Mouse (Mus musculus) small intestine, adult 2 months (tissue): ENCODE results near the gene St3gal4. TPM values are rescaled to one million over a fixed set of nuclear protein-coding genes. Genes with fewer than 3 reads are reported as not detected.

Experiments used
- H3K27ac ChIP-seq: fragments of 200-500 bp; 2 replicates; pipeline ENCODE4 v1.5.1; 2012; ENCODE audit warnings: low read depth, low read length, control low read depth, inconsistent platforms; ENCODE audit not compliant: insufficient read depth
- H3K27me3 ChIP-seq: fragments of 200-500 bp; 2 replicates; pipeline ENCODE4 v1.6.1; 2012; ENCODE audit warnings: mild to moderate bottlenecking, moderate library complexity, low read length, inconsistent platforms; ENCODE audit not compliant: control insufficient read depth, insufficient read depth
- H3K36me3 ChIP-seq: fragments of 200-500 bp; 2 replicates; pipeline ENCODE4 v1.6.1; 2012; ENCODE audit warnings: mild to moderate bottlenecking, low read length, control low read depth, inconsistent platforms; ENCODE audit not compliant: control insufficient read depth, insufficient read depth
- H3K4me1 ChIP-seq: fragments of 200-500 bp; 2 replicates; pipeline ENCODE4 v1.6.1; 2012; ENCODE audit warnings: low read length, inconsistent platforms, mixed read lengths; ENCODE audit not compliant: control insufficient read depth, insufficient read depth, insufficient read length
- H3K4me3 ChIP-seq: fragments of 200-500 bp; 2 replicates; pipeline ENCODE4 v1.5.1; 2012; ENCODE audit warnings: low read depth, mild to moderate bottlenecking, control low read depth, inconsistent platforms, low read length, moderate library complexity
- CTCF ChIP-seq: fragments of 200-500 bp; IDR thresholded peaks from 2 replicates; pipeline ENCODE4 v1.5.1; 2012; ENCODE audit warnings: low read depth, mild to moderate bottlenecking, control low read depth, inconsistent platforms, low read length, moderate library complexity, mixed read lengths; ENCODE audit not compliant: insufficient replicate concordance, insufficient read length; ENCODE audit errors: extremely low read depth
- POLR2A ChIP-seq: fragments of 200-500 bp; IDR thresholded peaks from 2 replicates; pipeline ENCODE4 v1.6.1; 2012; ENCODE audit warnings: low read depth, mild to moderate bottlenecking, control low read depth, inconsistent platforms, low read length, moderate library complexity
- WGBS: fragments of 180-500 bp; shearing (Covaris S2); methylation state at CpG from one replicate; pipeline ENCODE4 v1.1.7; 2018; 5-methylcytosine and 5-hydroxymethylcytosine counted together
- polyA plus RNA-seq: library from polyadenylated mRNA; depleted of rRNA; stranded (reverse); fragments of >200 nt; gene quantifications from 2 replicates; pipeline ENCODE4 v1.2.3, GENCODE M21; 2012

The St3gal4 gene
- polyA plus RNA-seq, 1 experiment: 354 TPM

- Histone ChIP-seq H3K36me3 (no peaks in the 10 kb centered on the region), H3K4me3 (no peak overlapping the region), H3K27ac (no peak overlapping the region), H3K27me3 (peaks cover 11% of the 10 kb centered on the region), H3K4me1 (peaks cover 6% of the 10 kb centered on the region)
- 43% methylated on average over 11 of the region's 11 CpGs for WGBS
- TF ChIP-seq POLR2A (no peak), CTCF (no peak)
Observed at GRCm38 (mm10) chr9:35020015-35020653, 98.9 kb downstream of the St3gal4 start.

DNA sequence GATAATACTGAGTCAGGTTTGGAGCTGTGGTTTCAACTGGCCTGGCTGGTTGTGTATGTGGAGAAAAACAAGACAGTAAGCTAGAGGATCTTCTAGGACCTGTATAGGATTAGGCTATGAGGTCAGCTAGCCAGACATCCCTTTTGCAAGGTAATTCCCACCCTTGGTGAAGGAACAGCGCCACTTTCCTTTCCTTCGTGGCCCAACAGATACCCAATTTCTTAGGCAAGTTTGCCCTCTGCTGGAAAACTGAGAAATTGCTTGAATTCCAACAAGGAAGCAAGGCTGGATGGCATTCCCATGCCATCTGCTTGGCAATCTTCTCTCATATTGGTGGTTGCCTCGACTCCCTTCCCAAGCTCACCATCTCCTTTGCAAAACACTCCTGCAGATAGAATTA lies 99.7 kb downstream of the St3gal4 start:
- Histone ChIP-seq H3K36me3 (no peaks in the 10 kb centered on the region), H3K4me1 (peaks cover 6% of the 10 kb centered on the region), H3K27ac (no peak overlapping the region), H3K27me3 (peaks cover 6% of the 10 kb centered on the region), H3K4me3 (no peak overlapping the region)
- TF ChIP-seq CTCF (peak; percentile 30; the same call in 1 of the 2 replicates), POLR2A (no peak)
- WGBS: 4% methylated on average over 3 of the region's 3 CpGs

DNA sequence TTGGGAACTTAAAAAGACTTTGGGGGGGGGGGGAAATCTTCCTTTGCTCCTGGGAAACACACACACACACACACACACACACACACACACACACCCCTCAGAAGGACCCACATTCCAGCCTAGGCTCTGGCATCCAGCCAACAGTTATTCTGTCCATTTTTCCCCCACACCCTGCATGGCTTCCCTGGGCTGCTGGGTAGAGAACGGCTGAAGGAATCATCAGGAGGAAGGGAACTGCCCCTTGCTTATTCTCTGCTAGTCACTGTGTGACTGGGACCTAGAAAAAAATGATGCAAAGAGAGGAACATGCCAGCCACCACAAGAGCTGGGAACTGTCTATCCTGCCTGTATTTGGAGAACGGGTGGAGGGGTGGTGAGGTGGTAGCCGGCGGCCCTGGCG lies 101.0 kb downstream of the St3gal4 start:
- Histone ChIP-seq H3K4me1 (peaks cover 6% of the 10 kb centered on the region), H3K27ac (no peak overlapping the region), H3K4me3 (no peak overlapping the region), H3K27me3 (peaks cover 8% of the 10 kb centered on the region), H3K36me3 (no peaks in the 10 kb centered on the region)
- WGBS: 22% methylated on average over 5 of the region's 5 CpGs
- TF ChIP-seq POLR2A (no peak), CTCF (no peak)

DNA sequence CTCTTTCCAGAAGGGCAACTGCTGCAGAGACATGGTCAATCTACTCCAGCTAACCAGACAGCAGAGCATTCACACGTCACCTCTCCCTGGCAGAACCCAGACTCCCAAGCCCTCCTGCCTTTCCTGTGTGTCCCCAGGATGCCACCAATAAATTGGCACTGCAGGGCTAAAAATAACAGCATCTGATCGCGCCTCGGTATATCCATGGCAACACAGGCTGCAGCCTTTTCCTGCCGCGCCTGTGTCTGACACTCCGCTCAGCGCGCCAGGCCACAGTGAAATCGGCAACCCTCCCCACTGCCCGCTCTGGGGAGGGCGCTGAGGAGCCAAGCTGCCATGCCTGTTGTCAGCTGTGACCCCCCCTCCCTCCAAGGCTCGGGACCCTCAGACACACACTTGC lies 101.5 kb downstream of the St3gal4 start:
- 23% methylated on average over 13 of the region's 13 CpGs for WGBS
- Histone ChIP-seq H3K27me3 (peaks cover 8% of the 10 kb centered on the region), H3K27ac (no peak overlapping the region), H3K4me3 (no peak overlapping the region), H3K4me1 (peaks cover 6% of the 10 kb centered on the region), H3K36me3 (no peaks in the 10 kb centered on the region)
- no peak for TF ChIP-seq CTCF
- TF ChIP-seq POLR2A: no peak

GRCm38 (mm10) chr9:35016762-35017161 lies 102.3 kb downstream of the St3gal4 start:
- Histone ChIP-seq H3K36me3 (no peaks in the 10 kb centered on the region), H3K4me3 (no peak overlapping the region), H3K27ac (no peak overlapping the region), H3K27me3 (peaks cover 8% of the 10 kb centered on the region), H3K4me1 (peaks cover 6% of the 10 kb centered on the region)
- TF ChIP-seq CTCF: peak; percentile 46; the same call in 1 of the 2 replicates
- TF ChIP-seq POLR2A: no peak
- WGBS: 29% methylated on average over 4 of the region's 4 CpGs

DNA sequence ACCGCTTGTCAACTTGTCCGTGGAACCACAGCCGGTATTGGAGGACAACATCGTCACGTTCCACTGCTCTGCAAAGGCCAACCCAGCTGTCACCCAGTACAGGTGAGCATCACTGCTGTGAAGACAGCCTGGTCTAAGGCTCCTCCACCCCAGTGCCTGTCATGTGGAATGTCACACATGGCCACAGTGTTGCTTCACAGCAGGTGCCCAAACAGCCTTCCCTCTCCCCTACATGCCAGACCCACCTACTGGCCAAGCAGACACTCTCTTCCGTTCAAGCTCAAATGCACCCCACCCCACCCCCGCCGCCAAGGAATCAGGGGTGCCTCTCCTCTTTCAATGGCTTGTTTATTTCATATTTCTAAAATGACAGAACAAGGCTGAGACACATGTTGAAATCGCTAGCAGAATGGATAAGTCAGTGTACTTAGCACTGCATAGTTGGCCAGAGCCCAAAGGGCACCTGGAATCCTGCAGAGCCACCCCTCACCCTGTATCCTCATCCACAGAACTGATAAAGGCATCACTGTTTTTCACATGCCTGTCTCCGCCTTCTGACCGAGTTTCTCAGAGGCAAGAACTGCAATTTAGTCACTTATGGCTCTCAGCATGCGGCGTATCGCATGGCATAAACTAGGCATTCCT lies 111.2 kb downstream of the St3gal4 start:
- H3K4me1 ChIP-seq: no peaks in the 10 kb centered on the region
- 65% methylated on average over 14 of the region's 14 CpGs for WGBS
- H3K36me3 ChIP-seq: no peaks in the 10 kb centered on the region
- H3K27me3 ChIP-seq: peaks cover 3% of the 10 kb centered on the region
- TF ChIP-seq CTCF (no peak), POLR2A (no peak)
- H3K4me3 ChIP-seq: no peak overlapping the region
- no peak overlapping the region for H3K27ac ChIP-seq

GRCm38 (mm10) chr9:35004113-35004512 lies 115.0 kb downstream of the St3gal4 start:
- H3K4me1 ChIP-seq: no peaks in the 10 kb centered on the region
- TF ChIP-seq POLR2A (no peak), CTCF (no peak)
- peaks cover 3% of the 10 kb centered on the region for H3K27me3 ChIP-seq
- no peak overlapping the region for H3K27ac ChIP-seq
- H3K4me3 ChIP-seq: no peak overlapping the region
- 79% methylated on average over 4 of the region's 4 CpGs for WGBS
- H3K36me3 ChIP-seq: no peaks in the 10 kb centered on the region
